Mouse (Mus musculus) thymus, postnatal 0 days (tissue): ENCODE data around the gene 2900026A02Rik. TPM values are rescaled to one million over a fixed set of nuclear protein-coding genes. Genes with fewer than 3 reads are reported as not detected.

Experiments used
- DNase-seq: peaks from one replicate; pipeline ENCODE4 v3.0.0-alpha.2; 2015; ENCODE audit warnings: low spot score
- polyA plus RNA-seq: library from polyadenylated mRNA; unstranded; fragments of >200 nt; fragmentation: Nextera tagmentation; extraction: Ambion mirVana; gene quantifications from 2 replicates; pipeline ENCODE4 v1.2.1, GENCODE M21; 2015

The 2900026A02Rik gene
- polyA plus RNA-seq, result 3.8 and 3.9 TPM in 2 replicates

- peak; percentile 70 for DNase-seq
Measured at GRCm38 (mm10) chr5:113221147-113221865, at the start of gene 2900026A02Rik. Gene 2900026A02Rik, minus strand, starts transcription at chr5:113221236.

GRCm38 (mm10) chr5:113270043-113270442 lies 49.0 kb upstream of the 2900026A02Rik start:
- no peak for DNase-seq

GRCm38 (mm10) chr5:113268246-113268645 lies 47.2 kb upstream of the 2900026A02Rik start:
- DNase-seq, result no peak

- DNase-seq, result no peak
Measured at GRCm38 (mm10) chr5:113265637-113266036, 44.6 kb upstream of the 2900026A02Rik start.

- DNase-seq, result no peak
Measured at GRCm38 (mm10) chr5:113250806-113251205, 29.8 kb upstream of the 2900026A02Rik start.

- DNase-seq, result no peak
Measured at GRCm38 (mm10) chr5:113249263-113249930, 28.4 kb upstream of the 2900026A02Rik start.

- DNase-seq, result no peak
Measured at GRCm38 (mm10) chr5:113230196-113230595, 9.2 kb upstream of the 2900026A02Rik start.

- peak; percentile 51 for DNase-seq
Measured at GRCm38 (mm10) chr5:113226632-113227102, 5.6 kb upstream of the 2900026A02Rik start, which contains the start of gene Tmem211. Gene Tmem211, plus strand, starts transcription at chr5:113226909.

- DNase-seq, result no peak
Measured at GRCm38 (mm10) chr5:113225686-113226435, 4.8 kb upstream of the 2900026A02Rik start.

- no peak for DNase-seq
Measured at GRCm38 (mm10) chr5:113225271-113225670, 4.2 kb upstream of the 2900026A02Rik start.

GRCm38 (mm10) chr5:113223888-113224287 lies 2.9 kb upstream of the 2900026A02Rik start:
- no peak for DNase-seq

GRCm38 (mm10) chr5:113220383-113221146 lies 471 bp downstream of the 2900026A02Rik start:
- DNase-seq, result no peak

GRCm38 (mm10) chr5:113219876-113220275 lies 1.2 kb downstream of the 2900026A02Rik start:
- DNase-seq, result no peak

- no peak for DNase-seq
Measured at GRCm38 (mm10) chr5:113219450-113219849, 1.6 kb downstream of the 2900026A02Rik start.

- DNase-seq, result no peak
Measured at GRCm38 (mm10) chr5:113218617-113219235, 2.3 kb downstream of the 2900026A02Rik start.

- no peak for DNase-seq
Measured at GRCm38 (mm10) chr5:113217076-113217475, 4.0 kb downstream of the 2900026A02Rik start.

- no peak for DNase-seq
Measured at GRCm38 (mm10) chr5:113216328-113216960, 4.6 kb downstream of the 2900026A02Rik start.

GRCm38 (mm10) chr5:113215610-113216011 lies 5.4 kb downstream of the 2900026A02Rik start:
- DNase-seq, result no peak

GRCm38 (mm10) chr5:113214455-113214854 lies 6.6 kb downstream of the 2900026A02Rik start:
- no peak for DNase-seq

GRCm38 (mm10) chr5:113214041-113214440 lies 7.0 kb downstream of the 2900026A02Rik start:
- DNase-seq, result no peak
